Mouse (Mus musculus) thymus, postnatal 36 days (tissue): ENCODE measurements at regions not wholly inside any gene's neighbourhood (a gene's known extent, or its start where the extent isn't known, plus 50 kb on each side); places are given as distances from the start of the nearest gene placed in this dataset.

Source experiments
- DNase-seq, 2 experiments: peaks; one replicate each; pipeline ENCODE4 v3.0.0; 2022; ENCODE audit warnings: mixed read lengths in 2 of 2

DNA sequence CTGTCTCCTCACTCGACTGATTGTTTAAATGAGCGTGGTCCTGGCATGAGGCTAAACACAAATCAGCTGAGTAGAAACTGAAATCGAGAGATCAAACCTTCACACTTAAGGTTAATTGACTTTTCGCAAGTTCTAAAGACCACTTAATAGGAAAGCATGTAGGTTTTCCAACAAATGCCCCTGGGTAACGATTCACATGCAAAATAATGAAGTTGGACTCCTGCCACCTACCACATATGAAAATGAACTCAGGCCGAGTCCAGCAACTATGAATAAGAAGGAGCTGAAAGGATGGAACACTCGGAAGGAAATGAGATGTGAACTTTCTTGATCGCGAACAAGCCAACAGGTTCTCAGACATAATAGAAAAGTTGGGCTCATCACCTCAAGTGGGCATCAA, 812.0 kb downstream of the Tmem132b start:
- no peak for DNase-seq

DNA sequence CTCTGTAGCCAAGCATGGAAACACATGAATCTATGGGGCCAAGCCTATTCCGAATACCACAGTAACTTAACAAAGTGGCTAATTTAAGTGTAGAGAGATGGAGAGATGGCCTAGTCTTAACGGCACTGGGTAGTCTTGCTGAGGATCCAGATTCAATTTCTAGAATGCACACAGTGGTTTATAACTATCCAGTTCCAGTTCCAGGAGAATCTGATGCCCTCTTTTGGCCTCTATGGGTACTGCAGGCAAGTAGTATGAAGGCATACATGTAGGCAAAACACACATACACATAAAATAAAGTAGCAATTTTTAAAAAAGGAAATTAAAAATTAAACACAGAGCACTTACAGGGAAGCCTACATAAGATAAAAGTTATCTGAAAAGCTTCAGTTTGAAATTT, 819.4 kb downstream of the Tmem132b start:
- no peak for DNase-seq

DNA sequence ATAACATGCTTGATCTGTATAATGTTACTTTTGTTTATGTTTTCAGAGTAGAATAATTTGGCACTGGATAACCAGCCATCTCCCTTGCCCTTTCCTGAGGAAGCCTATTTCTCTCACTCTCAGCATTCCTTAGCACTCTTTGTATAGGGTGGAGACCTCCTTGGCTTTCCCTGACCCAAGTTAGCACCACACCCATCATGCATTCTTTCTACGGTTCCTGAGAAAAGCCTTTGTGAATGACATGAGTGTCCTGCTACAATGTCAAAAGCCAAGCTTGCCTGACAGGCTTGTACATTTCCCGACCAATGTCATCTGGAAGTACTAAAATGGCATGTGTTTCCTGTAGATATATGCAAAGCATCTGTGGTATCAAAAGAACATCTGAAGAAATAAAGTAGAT, 837.9 kb downstream of the Tmem132b start:
- DNase-seq = no peak

DNA sequence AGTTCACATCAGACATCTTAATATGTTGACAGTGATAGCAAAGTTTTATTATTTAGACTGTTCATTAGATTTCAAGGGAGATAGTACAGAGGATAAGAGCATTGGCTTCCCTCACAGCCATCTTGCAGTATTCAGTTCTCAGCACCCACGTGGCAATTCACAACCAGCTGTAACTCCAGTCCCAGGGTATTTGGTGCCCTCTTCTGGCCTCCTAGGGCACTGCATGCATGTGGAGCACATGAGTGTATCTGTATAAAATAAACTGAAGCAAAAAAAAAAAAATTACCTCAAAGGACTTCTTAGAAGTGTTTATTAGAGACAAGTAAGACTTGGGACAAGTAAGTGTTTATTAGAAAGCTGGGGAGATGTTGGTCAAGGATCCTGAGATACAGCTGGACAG, 849.3 kb upstream of the Tmem132c start:
- no peak for DNase-seq

DNA sequence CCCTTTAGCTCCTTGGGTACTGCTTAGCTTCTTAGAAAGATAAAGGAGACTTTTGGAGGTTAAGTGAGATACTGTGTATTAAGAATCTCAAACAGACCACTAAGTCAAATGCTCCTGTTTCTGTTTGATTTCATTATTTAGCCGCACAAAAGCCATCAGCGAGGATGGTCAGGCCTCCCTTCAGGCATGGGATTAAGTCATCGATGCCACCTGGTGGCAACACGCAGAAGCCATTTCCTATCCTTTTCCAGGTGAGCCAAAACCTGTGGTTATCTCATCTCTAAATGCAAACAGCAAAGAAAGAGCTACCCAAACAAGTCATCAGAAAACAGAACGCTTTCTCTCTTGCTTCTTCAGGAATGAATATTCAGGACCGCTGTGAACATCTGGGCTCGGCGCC, 846.3 kb upstream of the Tmem132c start:
- DNase-seq = no peak

DNA sequence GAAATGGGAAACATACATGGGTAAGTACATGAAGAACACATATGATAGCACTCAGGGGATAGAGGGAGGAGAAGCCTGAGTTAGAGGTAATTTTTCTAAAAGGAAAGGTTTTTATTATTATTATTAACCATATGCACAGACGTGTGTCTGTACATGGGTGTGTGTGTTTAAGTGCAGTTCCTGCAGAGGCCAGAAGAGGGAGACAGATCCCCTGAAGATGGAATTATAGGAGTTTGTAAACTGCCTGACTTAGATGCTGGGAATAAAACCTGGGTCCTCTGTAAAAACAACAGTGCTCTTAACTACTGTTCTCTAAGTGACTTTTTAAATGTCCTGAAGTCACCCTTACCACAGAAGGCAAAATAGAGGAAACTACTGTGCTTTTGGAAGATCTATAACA, 809.9 kb upstream of the Tmem132c start:
- no peak for DNase-seq

DNA sequence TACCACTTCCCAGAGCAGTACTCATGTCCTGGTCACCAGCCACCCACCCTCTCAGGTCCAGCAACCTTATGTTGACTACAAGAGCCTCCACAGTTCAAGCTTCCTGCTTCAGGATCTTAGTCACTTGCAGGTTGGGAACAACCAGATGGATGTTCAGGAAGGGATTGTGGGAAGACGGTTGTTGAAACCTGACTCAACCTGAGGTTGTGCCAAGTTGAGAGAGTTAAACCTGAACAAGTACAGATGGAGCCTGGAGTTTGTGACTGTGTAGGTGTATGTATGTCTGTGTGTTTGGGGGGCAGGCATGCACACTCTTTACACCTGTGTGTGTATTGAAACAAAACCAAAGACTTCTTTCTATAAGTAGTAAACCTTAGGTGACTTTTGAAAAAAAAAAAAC, 802.9 kb upstream of the Tmem132c start:
- no peak for DNase-seq

DNA sequence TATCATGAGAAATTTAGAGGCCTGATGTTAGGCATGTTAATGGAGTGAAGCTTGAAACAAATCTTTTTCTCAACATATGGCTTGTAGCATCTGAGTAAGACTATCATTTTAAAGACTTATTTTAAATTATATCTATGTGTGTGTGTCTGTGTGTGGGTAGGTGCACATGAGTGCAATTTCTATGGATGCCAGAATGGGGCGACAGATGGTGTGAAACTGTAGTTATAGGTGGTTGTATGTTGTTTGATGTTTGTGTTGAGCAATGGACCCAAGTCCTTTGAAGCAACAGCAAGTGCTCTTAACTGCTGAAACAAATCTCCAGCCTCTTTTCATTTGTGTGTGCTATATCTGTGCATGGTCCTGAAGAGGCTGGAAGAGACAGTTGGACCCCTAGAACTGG, 801.1 kb upstream of the Tmem132c start:
- DNase-seq = no peak

DNA sequence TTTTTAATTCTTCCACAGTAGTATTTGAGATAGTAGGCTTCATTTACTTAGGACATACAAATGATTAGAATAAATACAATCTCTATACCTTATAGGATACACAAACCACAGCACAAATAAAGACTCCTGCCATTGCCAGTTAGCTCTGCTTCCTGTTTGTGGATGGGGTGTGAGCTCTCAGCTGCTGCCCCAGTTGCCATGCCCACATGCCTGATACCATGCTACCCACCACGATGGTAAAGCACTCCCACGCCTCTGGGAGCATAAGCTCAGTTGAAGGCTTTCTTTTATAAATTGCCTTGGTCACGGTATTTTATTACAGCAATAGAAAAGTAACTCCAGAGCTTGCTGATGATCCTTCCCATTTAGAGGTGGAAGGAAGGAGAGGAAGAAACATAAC, 765.8 kb upstream of the Tmem132c start:
- DNase-seq = no peak

DNA sequence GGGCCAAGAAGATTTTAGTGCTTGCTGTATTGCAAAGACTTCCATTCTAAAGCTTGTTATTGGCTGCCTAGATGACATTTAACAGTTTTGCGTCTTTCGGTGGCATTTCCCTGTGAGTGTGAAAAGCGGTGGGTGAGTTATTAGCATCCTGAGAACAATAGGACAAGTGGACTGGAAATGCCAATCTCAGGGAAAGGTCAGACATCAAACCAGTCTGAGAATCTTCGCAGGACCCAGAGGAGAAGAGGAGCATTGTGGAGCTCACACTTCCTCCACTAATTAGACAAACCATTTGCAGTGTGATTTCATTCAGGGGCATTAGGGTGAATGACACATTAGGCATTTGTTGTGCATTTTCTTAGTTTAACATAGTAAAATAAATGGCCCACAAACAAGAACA, 719.5 kb upstream of the Tmem132c start:
- no peak for DNase-seq

DNA sequence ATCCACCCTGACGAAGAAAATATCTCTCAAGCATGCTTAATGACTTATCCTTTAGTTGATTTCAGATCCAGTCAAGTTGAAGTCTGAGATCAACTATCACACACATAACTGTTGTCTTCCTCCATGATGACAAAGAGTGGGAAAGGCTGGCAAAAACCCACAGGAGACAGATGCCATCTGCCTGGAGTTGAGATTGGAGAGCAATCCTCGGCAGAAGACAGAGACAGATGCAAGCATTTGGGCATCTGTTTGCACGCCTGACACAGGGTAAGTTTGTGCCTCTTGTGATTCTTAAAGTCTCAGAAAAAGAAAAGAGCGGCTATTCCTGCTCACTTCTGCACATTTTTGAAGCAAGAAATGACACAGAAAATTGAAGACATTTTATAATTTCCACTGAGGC, 715.7 kb upstream of the Tmem132c start:
- DNase-seq = no peak

DNA sequence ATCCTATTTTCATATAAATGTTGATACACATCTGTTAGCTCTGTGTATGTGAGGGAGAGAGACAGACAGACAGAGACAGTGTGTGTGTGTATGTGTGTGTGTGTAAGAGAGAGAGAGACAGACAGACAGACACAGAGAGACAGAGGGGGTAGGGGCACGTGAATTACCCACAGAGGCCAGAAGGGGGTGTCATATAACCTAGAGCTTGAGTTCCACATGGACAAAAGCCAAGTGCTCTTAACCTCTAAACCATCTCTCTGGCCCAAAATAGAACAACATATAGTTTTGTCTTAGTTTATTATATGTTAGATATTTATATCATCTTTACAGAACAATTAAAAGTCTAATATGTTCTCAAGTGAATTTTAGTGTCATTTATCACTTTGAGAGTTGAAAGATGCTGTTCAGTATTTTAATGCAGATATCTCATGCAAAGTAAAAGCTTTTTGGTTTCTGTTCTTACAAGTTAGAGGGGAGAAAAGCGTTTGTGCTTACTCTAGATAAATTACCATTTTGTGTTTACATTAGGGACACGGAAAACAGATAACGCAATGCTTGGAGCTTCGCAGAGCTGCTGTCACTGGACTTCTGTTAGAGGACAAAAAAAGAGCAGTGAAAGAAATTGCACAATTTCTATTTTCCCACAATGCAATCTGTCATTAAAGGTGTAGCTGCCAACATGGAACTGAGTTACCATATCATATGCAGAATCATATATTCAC, 710.6 kb upstream of the Tmem132c start:
- no peak for DNase-seq

DNA sequence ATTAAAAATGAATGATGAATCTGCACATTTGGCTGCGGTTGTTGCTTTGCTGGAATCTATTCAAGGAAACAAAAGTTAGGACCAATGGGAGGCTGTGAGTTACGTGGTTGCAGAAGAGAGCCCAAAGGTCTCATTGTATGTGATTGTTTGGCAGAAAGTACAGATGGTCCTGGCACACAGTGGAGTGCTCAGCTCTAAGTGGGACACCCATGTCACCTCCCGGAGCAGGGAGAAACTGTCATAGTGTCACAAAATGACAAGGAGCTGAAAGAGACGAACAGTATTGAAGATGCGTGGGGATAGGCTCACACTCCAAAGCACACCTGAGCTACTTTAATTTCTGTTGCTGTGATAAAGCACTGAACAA, 710.1 kb upstream of the Tmem132c start:
- DNase-seq = no peak

DNA sequence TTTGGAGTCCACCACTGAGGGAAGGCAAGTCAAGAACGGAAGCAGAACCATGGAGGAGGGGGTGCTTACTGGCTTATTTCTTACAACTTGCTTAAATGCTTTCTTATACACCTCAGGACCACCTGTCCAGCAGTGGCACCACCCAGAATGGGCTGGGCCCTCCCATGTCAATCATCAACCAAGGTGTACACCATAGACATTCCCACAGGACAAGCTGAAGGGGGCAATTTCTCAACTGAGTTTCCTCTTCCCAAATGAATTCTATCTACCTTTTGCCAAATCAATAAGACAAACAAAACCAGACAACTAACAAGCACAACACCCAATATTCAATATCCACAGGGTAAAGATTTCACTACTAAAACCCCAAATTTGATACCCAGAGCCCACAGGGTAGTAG, 709.6 kb upstream of the Tmem132c start:
- DNase-seq = no peak

DNA sequence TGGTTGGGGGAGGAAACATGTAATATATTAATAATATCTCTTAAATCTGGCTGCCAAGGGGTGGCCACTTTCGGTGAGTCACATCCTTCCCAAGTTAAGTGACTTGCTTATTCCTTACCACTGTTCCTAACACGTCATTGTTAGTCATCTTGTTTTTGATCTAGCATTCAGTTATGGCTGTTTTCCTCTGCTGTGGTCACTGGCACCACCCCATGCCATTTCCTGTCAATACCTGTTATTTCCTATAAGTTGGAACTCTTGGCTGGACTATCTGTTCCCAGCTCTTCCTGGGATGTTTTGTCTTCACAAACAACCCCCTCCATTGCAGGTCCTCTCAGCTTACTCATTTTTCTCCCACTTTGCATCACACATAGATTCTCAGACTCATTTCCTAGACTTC, 703.5 kb upstream of the Tmem132c start:
- DNase-seq = no peak

DNA sequence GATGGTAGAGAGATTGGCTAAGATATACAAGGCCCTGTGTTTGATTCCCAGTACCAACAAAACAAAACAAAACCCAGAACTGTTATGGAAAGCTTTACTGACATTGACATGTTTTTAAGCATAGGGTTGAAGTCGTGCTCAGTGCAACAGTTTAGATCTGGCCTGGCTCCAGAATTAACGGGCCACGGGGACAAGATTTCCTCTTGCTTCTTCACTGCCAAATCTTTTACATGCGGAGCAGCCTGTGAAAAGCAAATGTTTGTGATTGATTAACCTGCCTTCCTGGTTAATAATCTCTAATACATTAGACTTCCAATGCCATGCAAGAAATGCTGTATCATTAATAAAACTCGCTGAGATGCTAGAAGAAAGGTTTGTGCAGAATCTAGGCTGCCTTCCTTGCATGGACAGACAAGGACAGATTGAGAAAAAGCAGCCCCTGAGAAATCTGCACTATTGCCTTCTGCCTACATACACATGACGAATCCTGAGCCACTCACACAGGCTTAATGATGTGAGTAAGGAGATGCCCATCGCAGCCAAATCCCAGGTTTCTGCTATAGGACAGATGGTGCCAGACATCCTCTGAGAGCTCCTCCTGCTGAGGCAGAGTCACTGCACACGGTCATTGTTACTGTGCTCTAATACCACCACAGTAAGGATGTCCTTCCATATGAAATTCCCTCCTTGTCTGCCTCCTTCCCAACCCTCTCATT, 697.2 kb upstream of the Tmem132c start:
- no peak for DNase-seq

DNA sequence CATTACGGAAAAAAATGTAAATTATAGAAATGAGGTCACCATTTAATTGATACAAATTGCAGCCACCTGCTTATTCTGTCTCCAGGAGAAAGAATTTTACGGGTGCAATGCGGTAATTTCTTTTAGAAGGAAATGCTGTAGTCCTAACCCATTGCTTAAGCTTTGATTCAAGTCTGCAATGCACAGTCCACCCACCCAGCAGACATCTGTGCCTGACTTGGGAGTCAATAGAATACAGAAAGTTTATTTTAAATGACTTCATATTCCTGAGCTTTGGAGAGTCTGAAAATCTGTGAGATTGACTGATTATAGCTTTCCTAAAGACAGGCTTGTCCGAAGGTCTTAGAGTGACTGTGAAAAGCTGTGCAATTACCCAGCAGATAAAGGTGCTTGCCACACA, 693.8 kb upstream of the Tmem132c start:
- no peak for DNase-seq

DNA sequence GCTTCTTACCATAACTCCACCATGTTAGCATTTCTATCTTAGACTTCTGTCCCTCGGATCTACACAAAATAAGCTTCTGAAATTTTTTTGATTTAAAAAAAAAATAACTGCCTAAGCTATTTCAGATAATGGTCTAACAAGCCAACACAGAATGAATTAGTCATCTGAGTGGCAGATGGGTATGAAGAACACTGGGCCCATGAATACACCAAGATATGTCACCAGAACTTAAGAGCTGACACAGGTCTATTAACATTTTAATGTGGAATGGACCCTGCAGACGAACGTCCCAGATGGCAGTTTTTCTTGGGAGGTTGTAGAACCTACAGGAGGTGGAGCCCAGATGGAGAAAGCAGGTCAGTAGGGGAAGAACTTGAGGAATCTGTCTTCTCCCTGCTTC, 689.9 kb upstream of the Tmem132c start:
- no peak for DNase-seq

DNA sequence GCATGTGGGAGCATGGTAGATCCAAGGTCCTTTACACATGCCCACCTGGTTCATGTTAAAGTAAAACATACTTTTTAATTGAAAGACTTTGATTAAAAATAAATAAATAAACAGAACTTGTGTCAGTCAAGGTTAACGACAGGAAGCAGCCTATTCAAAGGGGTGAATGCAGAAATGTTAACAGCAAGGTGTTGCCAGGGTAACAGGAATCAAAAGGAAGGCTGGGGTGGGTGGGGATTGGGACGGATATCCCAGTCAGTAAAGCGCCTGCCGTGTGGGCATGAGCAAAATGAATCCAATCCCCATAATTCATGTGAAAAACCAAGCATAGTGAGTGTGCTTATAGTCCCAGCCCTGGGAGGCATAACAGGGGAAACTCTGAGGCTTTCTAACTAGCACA, 682.6 kb upstream of the Tmem132c start:
- DNase-seq = no peak

DNA sequence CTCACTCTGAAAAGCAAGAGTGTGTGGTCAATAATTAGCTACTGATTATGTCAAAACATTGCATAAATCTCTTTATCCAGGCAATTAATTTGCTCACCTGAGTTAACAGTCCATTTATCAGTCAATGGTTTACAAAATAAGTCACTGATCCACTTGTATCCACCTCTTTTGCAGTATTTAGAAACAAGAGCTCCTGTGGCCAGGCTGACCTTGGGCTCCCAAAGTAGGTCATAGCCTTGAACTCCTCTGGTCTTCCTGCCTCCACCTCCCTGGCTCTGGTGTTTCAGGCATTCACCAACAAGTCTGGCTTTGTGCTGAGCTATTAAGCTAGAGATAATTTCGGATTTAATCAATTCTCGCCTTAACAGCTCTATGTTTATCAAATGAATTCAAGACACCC, 675.8 kb upstream of the Tmem132c start:
- no peak for DNase-seq

DNA sequence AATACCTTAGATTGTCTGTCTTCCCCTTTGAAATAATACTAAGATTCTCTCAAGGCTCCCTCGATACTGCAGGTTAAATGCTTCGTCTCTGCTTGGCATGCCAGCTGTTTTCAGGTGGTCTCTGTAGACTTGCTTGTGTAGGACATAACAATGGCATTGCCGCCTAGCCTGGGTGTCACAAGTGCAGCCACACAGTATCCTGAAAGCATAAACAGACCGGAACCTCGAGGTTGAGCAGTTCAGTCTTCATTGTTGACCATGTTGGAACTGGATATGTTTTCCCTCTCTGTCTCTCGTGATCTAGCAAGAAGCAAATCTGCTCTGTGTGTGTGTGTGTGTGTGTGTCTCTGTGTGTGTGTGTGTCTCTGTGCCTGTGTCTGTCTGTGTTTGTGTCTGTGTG, 675.4 kb upstream of the Tmem132c start:
- DNase-seq = no peak

DNA sequence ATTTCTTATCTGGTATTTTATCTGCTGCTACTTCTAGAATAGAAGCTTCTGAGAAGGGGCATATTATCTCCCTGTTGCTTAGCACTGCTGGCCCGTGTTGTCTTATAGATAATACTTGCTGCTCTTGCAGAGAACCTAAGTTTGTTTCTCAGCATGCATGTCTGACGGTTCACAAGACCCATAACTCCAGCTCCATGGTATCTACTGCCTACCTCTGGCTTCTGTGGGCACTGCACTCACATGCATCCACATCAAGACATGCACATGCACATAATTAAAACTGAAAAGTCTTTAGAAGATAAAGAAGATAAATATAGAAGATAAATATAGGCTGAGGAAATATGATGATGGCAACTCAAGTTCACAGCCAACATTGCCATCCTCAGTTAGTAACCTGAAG, 667.8 kb upstream of the Tmem132c start:
- DNase-seq = no peak

DNA sequence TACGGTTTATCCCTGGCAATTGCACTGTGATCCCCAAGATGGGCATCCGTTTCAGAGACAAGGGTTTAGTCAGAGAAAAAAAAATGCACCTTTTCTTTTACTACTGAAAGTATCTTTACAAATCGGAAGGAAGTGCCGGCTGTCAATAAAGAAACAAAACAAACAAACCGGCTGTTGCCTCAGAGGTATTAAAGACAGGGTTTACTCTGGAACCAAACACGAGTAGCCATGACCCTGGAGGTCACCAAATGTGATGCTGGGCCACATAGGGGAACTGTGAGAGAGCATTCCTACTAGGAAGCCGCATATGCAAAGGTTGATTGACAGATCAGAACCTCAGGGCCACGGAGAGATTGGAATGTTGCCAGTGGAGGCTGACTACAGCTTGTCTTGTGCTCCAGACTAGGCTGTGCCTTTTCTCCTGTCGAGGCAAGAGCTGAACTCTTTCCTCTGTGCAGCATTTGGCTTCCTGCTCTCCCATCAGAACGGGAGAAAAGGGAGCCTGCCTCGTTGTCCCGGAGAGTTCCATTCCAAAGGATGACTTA, 643.8 kb upstream of the Tmem132c start:
- DNase-seq = no peak

DNA sequence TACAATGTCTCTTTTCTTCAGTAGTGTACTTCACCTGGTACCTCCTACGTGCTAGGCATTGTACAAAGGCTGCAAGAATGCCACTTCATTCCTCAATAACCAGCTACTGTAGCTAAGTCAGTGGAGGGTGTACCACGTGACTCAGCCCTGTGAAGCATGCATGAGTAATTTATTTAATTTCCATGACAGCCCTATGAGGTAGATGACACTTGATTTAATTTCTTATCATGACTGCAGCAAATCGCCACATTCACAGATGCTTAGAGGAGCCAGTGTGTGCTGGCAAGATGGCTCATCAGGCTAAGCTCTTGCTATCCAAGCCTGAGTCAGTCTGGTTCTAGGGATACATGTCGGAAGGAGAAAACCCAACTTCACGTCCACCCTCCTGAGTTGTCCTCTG, 642.0 kb upstream of the Tmem132c start:
- no peak for DNase-seq

DNA sequence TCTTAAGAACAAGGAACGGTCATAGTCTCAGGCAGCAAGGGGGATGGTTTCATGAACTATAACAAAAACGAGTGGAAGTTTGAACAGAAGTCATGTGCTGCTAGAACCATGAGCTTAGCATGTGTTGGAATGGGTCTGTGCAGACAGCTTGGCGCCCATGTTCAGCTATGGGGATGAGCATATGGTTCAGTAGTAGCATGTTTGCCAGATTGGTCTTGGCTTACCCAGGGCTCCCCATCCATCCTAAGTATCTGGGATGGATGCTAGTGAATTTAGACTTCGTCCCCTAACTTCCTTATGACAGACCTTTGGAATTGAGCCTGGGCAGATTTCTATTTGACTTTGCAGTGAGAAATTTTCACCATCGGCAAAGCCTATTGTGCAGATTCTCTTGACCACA, 634.9 kb upstream of the Tmem132c start:
- no peak for DNase-seq
